Mouse (Mus musculus): ENCODE data around the gene Slc29a4.

DNA sequence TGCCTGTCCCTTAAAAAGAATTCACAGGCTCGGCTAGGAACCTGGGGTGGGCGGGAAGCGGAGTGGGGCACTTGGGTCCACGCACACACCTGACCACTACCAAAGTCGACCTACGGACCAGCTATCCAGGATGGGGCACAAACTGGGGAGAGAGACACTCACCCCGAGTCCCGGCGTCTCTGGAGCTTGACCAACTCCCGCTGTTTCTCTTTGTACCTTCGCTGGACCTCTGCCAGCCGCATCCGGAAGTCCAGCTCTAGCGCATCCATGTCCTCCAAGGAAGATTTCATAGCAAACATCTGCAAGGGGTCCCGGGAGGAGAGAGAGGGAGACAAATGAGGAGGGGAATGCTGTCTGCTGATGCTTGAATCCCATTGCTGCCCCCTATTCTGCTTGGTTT is 72.6 kb downstream of the Slc29a4 start:
- TF ChIP-seq CTCF (IDR thresholded peaks at IDR 0.05; ENCODE audit: low read depth, low read length), result no peak
- TF ChIP-seq POLR2A (IDR thresholded peaks at IDR 0.05; ENCODE audit: extremely low read depth, insufficient read depth, low read length), result no peak

Measured in liver, adult 2 months (tissue).